Mouse (Mus musculus) layer of hippocampus, postnatal 14 days (tissue): Measurements from ENCODE around the gene Notch2. TPM values are rescaled to one million over a fixed set of nuclear protein-coding genes. Genes with fewer than 3 reads are reported as not detected.
"Not testable (repeated sequence)": the region's sequence is repeated elsewhere in the genome, so short reads cannot be mapped to it uniquely, and the experiment has no call there.

Source experiments
- DNase-seq, 2 experiments: peaks; one replicate each; pipeline ENCODE4 v3.0.0; 2021 to 2022; ENCODE audit warnings: low spot score in 2 of 2, mixed read lengths in 1 of 2
- total RNA-seq, 2 experiments: library from RNA; stranded (reverse); gene quantifications; 2 replicates each; pipeline ENCODE4 v1.2.3; 2021

The Notch2 gene
- total RNA-seq, 2 experiments from 2014 or later: 27.4 to 31.3 TPM

DNA sequence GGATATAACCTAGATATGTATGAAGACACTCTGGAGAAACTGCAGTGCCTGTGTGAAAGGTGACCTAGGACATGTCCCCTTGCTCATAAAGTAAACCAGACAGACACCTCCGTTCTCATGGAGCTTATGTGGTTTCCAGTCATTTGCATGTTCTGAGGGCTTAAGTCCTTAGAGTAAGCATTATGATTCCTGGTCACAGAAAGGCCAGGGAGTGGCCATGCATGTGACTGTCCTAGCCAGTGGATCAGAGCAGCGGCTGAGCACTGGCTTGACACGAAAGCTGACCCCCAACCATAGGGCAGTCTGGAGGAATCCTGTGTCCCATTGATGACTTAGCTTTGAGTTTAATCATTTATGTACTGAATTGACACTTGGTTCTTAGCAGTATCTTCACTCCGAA lies 14.7 kb downstream of the Notch2 start:
- DNase-seq: no peak

- DNase-seq: no peak
These were observed 15.6 kb downstream of the Notch2 start for GRCm38 (mm10) chr3:98028936-98029335.

DNA sequence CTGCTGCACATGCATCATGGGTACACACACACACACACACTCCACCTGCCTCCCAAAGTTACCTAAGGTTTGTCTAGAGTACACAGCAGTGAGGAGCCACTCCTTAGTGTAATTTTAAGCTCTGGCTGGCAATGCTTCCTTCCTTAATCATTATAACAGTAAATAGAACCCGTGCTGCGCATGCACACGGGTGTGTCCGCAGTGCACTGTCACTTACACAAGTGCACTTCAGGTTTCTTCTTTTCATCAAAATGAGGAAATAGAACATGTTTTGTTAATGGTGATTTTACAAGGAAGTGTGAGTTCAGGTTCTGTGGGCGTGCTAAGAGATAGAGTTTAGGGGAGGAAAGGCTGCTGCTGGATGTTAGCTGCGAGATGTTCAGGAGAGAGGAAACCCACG lies 17.8 kb downstream of the Notch2 start:
- DNase-seq: no peak

- no peak for DNase-seq
These were observed 18.9 kb downstream of the Notch2 start for GRCm38 (mm10) chr3:98032191-98032590.

GRCm38 (mm10) chr3:98032944-98033343 lies 19.6 kb downstream of the Notch2 start:
- DNase-seq: no peak

GRCm38 (mm10) chr3:98034622-98035593 lies 21.6 kb downstream of the Notch2 start:
- DNase-seq: no peak

GRCm38 (mm10) chr3:98036161-98036560 lies 22.8 kb downstream of the Notch2 start:
- no peak for DNase-seq

DNA sequence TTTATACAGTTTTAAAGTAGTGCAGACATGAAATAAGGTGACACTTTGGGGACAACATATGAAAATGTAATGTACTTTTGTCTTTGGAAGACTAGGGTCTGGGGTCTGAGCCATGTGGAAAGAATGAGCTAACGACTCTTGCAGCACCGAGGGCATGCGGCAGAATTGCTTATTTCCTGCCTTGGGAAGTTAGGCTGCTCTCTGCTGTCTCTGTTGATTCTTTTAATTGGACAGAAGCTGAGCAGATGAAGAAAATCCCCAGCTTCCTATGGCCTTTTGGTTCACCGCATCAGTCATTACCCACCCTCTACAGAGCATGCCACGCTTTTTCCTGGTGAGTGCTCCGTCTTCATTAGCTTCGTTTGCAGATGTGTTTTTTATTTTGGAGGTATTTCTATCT lies 23.8 kb downstream of the Notch2 start:
- DNase-seq: no peak

DNA sequence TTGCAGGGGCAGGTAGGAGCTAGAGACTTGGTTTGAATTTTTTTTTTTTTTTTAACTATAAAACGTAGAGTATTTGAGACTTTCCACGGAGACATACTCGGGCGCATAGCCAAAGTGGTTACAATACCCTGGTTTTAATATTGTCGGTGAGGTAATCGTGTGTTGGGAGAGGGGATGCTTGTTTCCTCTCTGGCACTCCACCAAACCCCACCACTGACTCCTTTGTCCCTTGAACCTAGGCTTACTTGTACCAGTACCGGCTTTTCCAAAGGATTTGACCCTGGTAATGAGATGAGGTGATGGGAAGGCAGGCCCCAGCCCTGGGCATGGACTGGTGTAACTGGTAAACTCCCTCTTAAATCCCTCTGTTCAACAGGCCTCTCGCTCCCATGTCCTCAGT lies 25.3 kb downstream of the Notch2 start:
- DNase-seq: no peak

DNA sequence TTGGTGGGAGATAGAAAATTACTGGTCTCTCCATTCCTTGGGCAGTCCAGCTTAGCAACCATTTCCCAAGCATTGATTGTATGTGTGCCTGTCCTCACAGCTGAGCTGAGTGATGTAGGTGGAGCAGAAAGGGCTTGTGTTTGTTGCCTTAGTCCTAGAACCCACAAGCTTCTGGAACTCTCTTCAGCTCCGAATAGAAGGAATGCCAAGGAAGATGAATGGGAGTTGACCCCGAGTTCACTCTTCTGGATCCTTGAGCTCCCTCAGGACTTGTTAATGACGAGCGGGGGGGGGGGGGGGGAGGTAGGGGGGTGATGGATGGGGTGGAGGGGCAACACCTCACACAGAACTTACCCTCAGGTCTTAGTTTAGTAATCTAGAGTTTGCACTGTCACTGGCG lies 25.9 kb downstream of the Notch2 start:
- DNase-seq: no peak

- no peak for DNase-seq
These were observed 26.5 kb downstream of the Notch2 start for GRCm38 (mm10) chr3:98039666-98040456.

GRCm38 (mm10) chr3:98040836-98041235 lies 27.5 kb downstream of the Notch2 start:
- DNase-seq: no peak

DNA sequence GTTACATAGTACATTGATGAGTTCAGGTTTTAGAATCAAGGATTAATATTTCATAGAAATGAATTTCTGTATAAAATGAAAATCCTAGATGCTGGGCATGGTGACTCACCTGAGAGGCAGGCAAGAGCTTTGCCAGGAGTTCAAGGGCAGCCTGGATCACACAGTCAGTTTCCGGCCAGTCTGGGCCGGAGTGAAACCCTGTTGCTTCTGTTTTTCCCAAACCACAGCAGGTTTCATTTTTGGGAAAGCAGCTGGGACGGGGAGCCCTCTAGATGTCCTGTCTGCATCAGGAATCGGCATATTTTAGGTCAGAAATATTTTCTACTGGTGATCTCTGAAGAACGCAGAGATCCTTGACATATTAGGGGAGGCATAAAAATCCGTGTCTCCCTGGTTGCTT lies 29.0 kb downstream of the Notch2 start:
- DNase-seq: no peak

GRCm38 (mm10) chr3:98042955-98043456 lies 29.7 kb downstream of the Notch2 start:
- DNase-seq: peak; percentile 59 to 75

DNA sequence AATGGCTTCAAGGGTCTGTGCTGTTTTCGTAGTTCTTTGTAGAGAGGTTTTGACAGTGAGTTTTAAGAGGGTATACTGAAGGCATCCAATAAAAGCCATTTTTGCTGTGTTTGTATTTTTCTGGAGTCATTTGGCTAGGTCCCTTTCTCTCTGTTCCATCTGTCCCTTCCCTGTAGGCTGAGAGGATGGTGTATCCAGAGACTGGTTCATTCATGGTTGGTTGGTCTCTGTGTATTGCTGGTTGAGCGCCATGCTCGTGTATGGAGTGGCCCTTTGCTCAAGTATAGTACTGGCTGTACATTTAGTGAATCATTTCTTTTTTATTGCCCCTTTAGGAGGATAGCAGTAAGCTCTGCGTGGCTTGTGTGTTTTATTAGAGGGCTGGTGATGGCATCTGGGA lies 30.3 kb downstream of the Notch2 start:
- DNase-seq: no peak

- DNase-seq: no peak
These were observed 31.5 kb downstream of the Notch2 start for GRCm38 (mm10) chr3:98044768-98045368.

DNA sequence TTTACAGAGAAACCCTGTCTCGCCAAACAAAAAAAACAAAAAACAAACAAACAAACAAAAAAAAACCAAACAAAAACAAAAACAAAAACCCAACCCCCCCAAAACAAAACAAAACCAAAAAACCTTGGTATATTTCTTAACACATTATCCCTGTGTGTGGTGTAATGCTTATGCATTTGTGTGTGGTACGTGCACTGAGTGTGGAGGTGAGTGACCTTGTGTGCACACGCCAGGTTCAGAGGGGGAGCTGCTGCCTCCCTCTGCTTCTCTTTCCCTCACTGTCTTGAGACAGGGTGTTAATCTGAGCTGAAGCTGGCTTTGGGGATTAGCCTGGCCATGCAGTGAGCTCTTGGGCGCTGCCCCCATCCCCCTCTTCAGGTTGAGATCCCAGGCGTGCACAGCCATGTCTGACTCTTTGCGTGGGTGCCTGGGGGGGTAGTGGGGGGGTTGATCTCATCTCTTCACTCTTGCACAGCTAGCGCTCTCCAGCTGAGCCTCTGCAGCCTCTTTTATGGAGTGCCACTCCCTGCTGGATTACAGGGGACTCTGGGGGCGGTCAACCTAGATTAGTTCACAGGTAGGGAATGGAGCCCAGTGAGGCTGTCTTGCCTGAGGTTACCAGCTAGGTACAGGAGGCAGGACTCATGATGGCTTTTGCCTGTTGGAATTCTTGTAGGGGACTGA lies 32.3 kb downstream of the Notch2 start:
- DNase-seq: no peak

GRCm38 (mm10) chr3:98046305-98046704 lies 33.0 kb downstream of the Notch2 start:
- no peak for DNase-seq

- no peak for DNase-seq
These were observed 36.3 kb downstream of the Notch2 start for GRCm38 (mm10) chr3:98049671-98050070.

DNA sequence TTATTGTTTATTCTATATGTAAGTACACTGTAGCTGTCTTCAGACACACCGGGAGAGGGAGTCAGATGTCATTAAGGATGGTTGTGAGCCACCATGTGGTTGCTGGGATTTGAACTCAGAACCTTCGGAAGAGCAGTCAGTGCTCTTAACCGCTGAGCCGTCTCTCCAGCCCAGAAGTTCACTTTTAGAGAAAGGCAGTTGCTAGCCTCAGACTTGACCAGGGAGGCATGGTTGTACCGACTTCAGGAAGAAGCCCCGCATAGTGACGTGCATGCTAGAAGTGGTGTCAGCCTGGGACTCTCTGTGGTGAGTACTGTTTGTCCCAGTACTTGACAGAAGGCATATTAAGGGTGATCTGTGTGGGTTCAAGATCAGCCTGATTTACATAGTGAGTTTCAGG lies 36.8 kb downstream of the Notch2 start:
- DNase-seq: not testable (repeated sequence)
